Mouse (Mus musculus) heart, postnatal 0 days (tissue): ENCODE measurements around the gene Gm10354.
"Not testable (repeated sequence)": the region's sequence is repeated elsewhere in the genome, so short reads cannot be mapped to it uniquely, and the experiment has no call there.

Source experiments
- CTCF ChIP-seq: IDR thresholded peaks from 2 replicates; pipeline ENCODE4 v1.5.1; 2016; ENCODE audit warnings: antibody characterized with exemption, control low read depth, low read depth
- EP300 ChIP-seq: IDR thresholded peaks from 2 replicates; pipeline ENCODE4 v1.6.1; 2016; ENCODE audit warnings: antibody characterized with exemption, low read depth

- not testable (repeated sequence) for TF ChIP-seq EP300, CTCF
These were observed 28.2 kb upstream of the Gm10354 start for GRCm38 (mm10) chr5:15006907-15007306.
